ENCODE assay signal across 7 mouse cellular contexts in the genomic region with DNA sequence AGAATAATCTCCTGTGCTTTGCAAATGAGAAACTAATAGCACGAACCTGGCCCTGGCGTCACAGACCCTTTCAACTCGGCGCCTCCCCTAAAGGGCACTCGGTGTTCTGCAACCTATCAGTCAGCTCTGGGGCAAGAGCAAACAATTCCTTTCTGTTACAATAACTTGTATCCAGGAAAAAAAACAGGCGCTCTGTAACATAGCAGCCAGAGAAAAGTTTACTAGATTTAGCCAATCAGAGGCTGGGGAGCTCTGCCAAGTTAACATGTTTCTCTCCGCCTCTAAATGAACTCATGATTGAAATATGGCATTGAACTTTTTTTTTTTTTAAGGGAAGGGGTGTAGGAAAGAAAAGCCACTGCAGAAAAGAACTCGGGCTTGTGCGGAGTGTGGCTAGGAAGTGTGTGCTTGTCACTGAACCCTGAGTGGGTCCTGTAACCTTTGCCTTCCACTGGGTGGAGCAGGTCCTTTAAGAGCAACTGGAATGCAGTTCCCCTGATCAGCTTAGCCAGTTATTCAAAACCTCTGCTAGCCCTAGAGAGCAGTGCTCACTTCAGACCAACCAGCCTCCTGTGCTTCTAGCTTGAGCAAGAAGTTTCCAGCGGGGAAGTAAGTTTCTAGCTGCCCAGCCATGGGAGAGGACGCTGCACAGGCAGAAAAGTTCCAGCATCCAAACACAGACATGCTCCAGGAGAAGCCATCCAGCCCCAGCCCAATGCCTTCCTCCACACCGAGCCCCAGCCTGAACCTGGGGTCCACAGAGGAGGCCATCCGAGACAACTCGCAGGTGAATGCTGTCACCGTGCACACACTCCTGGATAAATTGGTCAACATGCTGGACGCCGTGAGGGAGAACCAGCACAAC. TPM values are rescaled to one million over a fixed set of nuclear protein-coding genes. Genes with fewer than 3 reads are reported as not detected.
DNase-seq lines count a peak whose midpoint lies in the region; ATAC-seq lines count a peak whose summit lies in the region.

A gene (plus strand): TSS at position 372 of the 865 bp plus-strand sequence.

- H3K9ac ChIP-seq in embryonic facial prominence, embryonic 12.5 days, result peak within 1 kb of the TSS; percentile 20; the same call in 1 of the 2 replicates
- H3K9ac ChIP-seq in heart, embryonic 13.5 days, result peak within 1 kb of the TSS; percentile 90
- H3K9ac ChIP-seq in midbrain, embryonic 11.5 days (ENCODE audit: low read length), result no peak within 1 kb of the TSS

- H3K36me3 ChIP-seq in embryonic facial prominence, embryonic 12.5 days, result no peaks in the 10 kb centered on the region
- H3K36me3 ChIP-seq in heart, embryonic 13.5 days, result peaks cover 7% of the 10 kb centered on the region
- no peaks in the 10 kb centered on the region for H3K36me3 ChIP-seq in midbrain, embryonic 11.5 days (ENCODE audit: control insufficient read depth, insufficient read depth, low read length)

- ATAC-seq in embryonic facial prominence, embryonic 12.5 days (ENCODE audit: insufficient number of reproducible peaks, insufficient read depth, low FRiP score, low TSS enrichment), result peak; percentile 70
- ATAC-seq in heart, embryonic 13.5 days (ENCODE audit: extremely low read depth, insufficient number of reproducible peaks, low FRiP score, low TSS enrichment), result peak; percentile 63
- 0 out of 2 replicates have a peak, but pooled peaks have one; percentile 40 for ATAC-seq in midbrain, embryonic 11.5 days (ENCODE audit: low FRiP score)

- H3K4me1 ChIP-seq in embryonic facial prominence, embryonic 12.5 days, result peaks cover 8% of the 10 kb centered on the region
- peaks cover 44% of the 10 kb centered on the region for H3K4me1 ChIP-seq in heart, embryonic 13.5 days
- no peaks in the 10 kb centered on the region for H3K4me1 ChIP-seq in midbrain, embryonic 11.5 days (ENCODE audit: control insufficient read depth, insufficient read depth, low read length)

- DNase-seq in adrenal gland, adult 8-10 months, result peak; percentile 35
- DNase-seq in kidney, postnatal 14 days, result peak; percentile 76
- DNase-seq in midbrain, embryonic 11.5 days (ENCODE audit: low spot score, missing footprints), result no peak
- DNase-seq in frontal cortex, postnatal 25 days (ENCODE audit: low spot score in 2 of 2), result no peak
- DNase-seq in left cerebral cortex, adult 8-10 months (ENCODE audit: low spot score in 2 of 2), result no peak

- no peaks in the 10 kb centered on the region for H3K27me3 ChIP-seq in embryonic facial prominence, embryonic 12.5 days
- no peaks in the 10 kb centered on the region for H3K27me3 ChIP-seq in heart, embryonic 13.5 days (replicated peaks)
- H3K27me3 ChIP-seq in midbrain, embryonic 11.5 days (ENCODE audit: control insufficient read depth, insufficient read depth, low read length), result no peaks in the 10 kb centered on the region

- 46% methylated on average over 17 of the region's 17 CpGs for WGBS in embryonic facial prominence, embryonic 12.5 days
- WGBS in heart, embryonic 13.5 days, result 20% methylated on average over 17 of the region's 17 CpGs
- WGBS in midbrain, embryonic 11.5 days, result 64% methylated on average over 17 of the region's 17 CpGs

- no peaks in the 10 kb centered on the region for H3K9me3 ChIP-seq in embryonic facial prominence, embryonic 12.5 days
- H3K9me3 ChIP-seq in heart, embryonic 13.5 days, result no peaks in the 10 kb centered on the region
- no peaks in the 10 kb centered on the region for H3K9me3 ChIP-seq in midbrain, embryonic 11.5 days (ENCODE audit: control insufficient read depth, low read length)

- peak within 1 kb of the TSS; percentile 13; the same call in 1 of the 2 replicates for H3K4me3 ChIP-seq in embryonic facial prominence, embryonic 12.5 days
- H3K4me3 ChIP-seq in heart, embryonic 13.5 days, result peak within 1 kb of the TSS; percentile 63
- H3K4me3 ChIP-seq in midbrain, embryonic 11.5 days (ENCODE audit: low read depth, low read length), result no peak within 1 kb of the TSS

- peak within 1 kb of the TSS; percentile 82 for H3K27ac ChIP-seq in embryonic facial prominence, embryonic 12.5 days
- H3K27ac ChIP-seq in heart, embryonic 13.5 days (replicated peaks), result peak within 1 kb of the TSS; percentile 99
- H3K27ac ChIP-seq in midbrain, embryonic 11.5 days (ENCODE audit: low read depth, low read length), result no peak within 1 kb of the TSS

- peak within 1 kb of the TSS; percentile 31 for H3K4me2 ChIP-seq in embryonic facial prominence, embryonic 12.5 days (replicated peaks)
- peak within 1 kb of the TSS; percentile 79 for H3K4me2 ChIP-seq in heart, embryonic 13.5 days
- H3K4me2 ChIP-seq in midbrain, embryonic 11.5 days, result no peak within 1 kb of the TSS

RNA-seq across cellular contexts. Expression of the gene that starts here (rescaled TPM):
- 10 to 100 TPM; 31.3 to 69.1 (median 42.0) TPM for total RNA-seq in adrenal gland, adult 8-10 months (2022)
- polyA plus RNA-seq in embryonic facial prominence, embryonic 12.5 days (2016; fragmentation: Nextera tagmentation; extraction: Ambion mirVana), result 11.8 and 14.5 TPM in 2 replicates
- 138 and 153 TPM in 2 replicates for polyA plus RNA-seq in heart, embryonic 13.5 days (2015; fragmentation: Nextera tagmentation; extraction: Ambion mirVana)
- 4.9 and 5.0 TPM in 2 replicates for polyA plus RNA-seq in midbrain, embryonic 11.5 days (2014; fragmentation: Nextera tagmentation; extraction: Ambion mirVana)
- 10 to 100 TPM in 1 of 4 experiments, 1 to 10 TPM in 3; 8.4 to 10.1 (median 9.5) TPM for total RNA-seq in left cerebral cortex, adult 8-10 months (2022)

Comparison
In these comparisons a context has a peak if more than half of its experiments do, and no peak if none do; other contexts are left out.
1. DNase-seq: peak in adrenal gland, adult 8-10 months (single experiment) and kidney, postnatal 14 days (single experiment); none in midbrain, embryonic 11.5 days (single experiment), frontal cortex, postnatal 25 days (0 of 2) and left cerebral cortex, adult 8-10 months (0 of 2).
2. Peak in every context shown above with its lines, with median percentiles within 50 percentile points of each other: ATAC-seq.